Mouse (Mus musculus): ENCODE measurements around the gene Esrra.
"Not testable (repeated sequence)": the region's sequence is repeated elsewhere in the genome, so short reads cannot be mapped to it uniquely, and the experiment has no call there.

Esrra gene

DNA sequence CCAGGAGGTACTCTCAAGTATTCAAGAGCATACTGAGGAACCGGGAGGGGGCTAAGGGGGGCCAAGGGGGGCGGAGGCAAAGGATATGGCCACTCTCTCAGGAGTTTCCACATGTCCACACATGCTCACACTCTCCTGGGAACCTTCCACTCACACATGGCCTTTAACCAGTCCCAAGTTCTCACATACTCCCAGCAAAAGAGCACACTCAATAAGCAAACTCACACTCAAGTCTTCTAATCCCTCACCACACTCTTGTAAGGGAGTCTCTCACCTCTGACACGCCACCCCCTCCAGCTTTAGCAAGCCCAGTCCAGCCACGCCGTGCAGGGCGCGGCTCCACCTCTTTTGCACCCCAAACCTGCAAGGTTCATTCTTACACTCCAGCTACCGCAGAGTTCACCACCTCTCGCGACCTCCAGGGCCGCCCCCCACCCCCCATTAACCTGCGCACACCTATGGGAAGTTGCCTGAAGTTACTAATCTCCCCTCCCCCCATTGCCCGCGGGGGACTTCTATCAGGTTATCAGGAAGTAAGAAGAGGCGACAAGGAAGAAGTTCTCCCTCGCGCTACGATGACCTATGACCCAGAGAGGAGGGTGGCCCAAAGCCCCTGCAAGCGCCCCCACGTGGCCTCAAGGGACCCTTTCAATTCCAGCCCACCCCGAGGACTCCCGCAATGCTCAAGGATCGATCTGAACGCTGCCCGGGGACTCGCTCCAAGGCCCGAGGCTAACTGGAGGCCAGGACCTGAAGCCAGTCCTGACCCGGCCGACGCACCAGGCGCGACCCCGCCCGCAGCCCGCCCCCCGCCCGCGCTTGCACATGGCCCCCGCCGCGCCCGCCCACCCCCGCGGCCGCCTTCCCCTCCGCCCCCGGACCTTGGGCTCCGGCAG is 624 bp downstream of the Esrra start:
- peak in 1 of 2 experiments; percentile 64 for DNase-seq (ENCODE audit: low spot score in 2 of 2)

DNA sequence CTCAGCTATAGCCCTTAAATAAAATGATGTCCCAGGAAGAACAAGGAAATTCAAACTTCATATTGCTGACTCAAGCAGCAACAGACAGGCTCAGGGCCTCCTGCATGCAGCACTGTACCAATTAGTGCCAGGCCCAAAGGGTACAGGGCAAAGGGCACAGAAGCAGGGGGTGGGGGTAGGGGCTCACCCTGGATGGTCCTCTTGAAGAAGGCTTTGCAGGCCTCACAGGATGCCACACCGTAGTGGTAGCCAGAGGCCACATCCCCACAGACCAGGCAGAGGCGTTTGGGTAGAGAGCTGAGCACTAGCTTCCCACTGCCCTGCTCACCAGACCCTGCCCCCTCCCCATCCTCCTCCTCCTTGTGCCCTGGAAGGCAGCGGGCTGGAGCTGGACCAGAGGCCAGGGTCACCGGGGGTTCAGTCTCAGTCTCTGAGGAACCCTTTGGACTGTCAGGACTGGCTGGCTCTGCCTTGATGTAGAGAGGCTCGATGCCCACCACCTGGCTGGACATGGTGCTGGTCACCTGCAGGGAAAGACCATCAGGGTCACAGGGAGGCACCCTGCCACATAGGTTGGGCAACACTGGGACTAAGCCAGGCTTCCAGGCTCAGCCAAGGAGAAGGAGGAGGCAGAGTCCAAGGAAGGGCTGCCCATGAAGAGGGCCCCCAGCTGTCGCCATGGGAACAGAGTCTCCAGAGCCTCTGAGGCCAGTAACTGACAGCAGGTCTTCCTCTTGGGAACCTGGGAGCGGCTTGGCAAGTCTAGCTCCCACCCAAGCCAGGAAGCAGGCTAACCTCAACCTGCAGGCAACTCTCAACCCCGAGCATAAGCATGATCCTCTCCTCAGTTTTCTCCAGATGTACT is 1.5 kb downstream of the Esrra start:
- DNase-seq (ENCODE audit: low spot score in 2 of 2) = no peak

DNA sequence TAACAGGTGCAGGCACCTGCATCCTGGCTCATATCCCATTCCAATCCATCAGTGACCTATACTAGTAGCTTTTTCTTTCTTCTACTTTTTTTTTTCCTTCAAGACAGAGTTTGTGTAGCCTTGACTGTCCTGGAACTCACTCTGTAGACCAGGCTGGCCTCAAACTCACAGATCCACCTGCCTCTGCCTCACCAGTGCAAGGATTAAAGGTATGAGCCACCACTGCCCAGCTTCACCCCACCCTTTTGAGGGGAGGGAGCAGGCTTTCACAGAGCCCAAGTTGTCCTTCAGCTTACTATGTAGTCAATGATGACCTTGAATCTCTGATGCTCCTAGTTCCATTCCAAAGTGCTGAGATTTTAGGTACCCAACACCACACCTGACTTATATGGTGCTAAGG is 2.2 kb downstream of the Esrra start:
- DNase-seq (ENCODE audit: low spot score in 2 of 2) = no peak

DNA sequence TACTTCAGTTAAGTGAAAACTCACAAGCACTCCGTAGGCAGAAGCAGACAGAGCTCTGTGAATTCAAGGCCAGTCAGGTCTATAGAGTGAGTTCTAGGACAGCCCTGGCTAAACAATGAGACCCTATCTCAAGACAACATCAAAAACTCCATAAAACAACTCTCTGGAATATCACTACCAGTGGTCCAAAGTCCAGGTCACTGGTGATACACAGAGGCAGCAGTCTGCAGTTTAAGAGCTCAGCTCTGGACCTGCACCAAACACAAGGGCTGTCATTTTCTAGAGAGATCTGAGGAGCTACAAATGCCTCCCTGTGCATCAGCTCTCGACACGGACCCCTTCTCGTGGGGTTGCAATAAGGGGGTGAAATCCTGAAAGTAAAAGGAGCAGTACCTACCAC is 3.3 kb downstream of the Esrra start:
- no peak for DNase-seq (ENCODE audit: low spot score in 2 of 2)

GRCm38 (mm10) chr19:6916496-6916895 is 5.1 kb downstream of the Esrra start:
- no peak for DNase-seq (ENCODE audit: low spot score in 2 of 2)

- no peak for DNase-seq (ENCODE audit: low spot score in 2 of 2)
These were observed 6.3 kb downstream of the Esrra start for GRCm38 (mm10) chr19:6915276-6915675.

DNA sequence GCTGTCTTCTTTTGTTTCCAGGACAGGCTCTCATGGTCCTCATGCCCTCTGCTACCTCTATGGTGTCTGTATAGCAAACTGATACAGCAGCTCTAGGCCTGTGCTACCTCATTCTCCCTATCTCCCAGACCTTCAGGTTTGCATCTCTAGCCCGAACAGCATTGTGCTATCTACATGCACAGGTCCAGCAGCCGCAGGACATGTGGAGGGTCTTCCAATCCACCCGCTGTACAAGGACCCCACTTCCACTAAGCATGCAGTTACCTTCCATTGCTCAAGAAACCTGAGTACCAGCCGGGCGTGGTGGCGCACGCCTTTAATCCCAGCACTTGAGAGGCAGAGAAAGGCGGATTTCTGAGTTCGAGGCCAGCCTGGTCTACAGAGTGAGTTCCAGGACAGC is 7.1 kb downstream of the Esrra start:
- DNase-seq (ENCODE audit: low spot score in 2 of 2) = no peak

DNA sequence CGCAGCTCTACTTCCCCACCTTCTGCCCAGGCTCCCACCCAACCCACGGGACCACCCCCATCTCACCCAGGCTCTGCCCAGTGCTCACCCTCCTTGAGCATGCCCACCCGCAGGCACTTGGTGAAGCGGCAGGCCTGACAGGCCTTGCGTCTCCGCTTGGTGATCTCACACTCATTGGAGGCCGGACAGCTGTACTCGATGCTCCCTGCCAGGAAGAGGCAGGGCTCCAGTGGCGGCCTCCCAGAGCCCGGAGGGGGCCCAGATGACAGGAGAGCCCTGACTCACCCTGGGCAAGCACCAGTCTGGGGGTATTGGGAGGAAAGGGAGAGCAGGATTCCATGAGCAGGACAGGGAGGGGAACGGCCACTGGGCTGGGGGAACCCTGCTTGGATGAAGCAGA is 7.6 kb downstream of the Esrra start:
- DNase-seq (ENCODE audit: low spot score in 2 of 2) = no peak

DNA sequence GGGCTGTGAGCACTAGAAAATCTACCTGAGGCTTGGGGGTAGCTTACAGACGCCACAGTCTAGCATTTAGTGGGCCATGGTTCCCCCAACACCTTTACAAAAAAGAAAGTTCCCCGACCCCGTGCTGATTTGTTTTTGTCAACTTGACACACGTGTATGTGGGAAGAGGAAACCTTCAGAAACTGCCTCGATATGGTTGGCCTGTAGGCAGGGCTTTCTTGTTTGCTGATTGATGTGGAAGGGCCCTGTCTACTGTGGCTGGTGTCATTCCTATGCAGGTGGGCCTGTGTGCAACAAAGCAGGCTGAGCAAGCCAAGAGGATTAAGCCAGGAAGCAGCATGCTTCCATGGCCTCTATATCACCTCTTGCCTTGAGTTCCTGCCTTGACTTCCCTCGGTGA is 8.6 kb downstream of the Esrra start:
- DNase-seq (ENCODE audit: low spot score in 2 of 2) = no peak

DNA sequence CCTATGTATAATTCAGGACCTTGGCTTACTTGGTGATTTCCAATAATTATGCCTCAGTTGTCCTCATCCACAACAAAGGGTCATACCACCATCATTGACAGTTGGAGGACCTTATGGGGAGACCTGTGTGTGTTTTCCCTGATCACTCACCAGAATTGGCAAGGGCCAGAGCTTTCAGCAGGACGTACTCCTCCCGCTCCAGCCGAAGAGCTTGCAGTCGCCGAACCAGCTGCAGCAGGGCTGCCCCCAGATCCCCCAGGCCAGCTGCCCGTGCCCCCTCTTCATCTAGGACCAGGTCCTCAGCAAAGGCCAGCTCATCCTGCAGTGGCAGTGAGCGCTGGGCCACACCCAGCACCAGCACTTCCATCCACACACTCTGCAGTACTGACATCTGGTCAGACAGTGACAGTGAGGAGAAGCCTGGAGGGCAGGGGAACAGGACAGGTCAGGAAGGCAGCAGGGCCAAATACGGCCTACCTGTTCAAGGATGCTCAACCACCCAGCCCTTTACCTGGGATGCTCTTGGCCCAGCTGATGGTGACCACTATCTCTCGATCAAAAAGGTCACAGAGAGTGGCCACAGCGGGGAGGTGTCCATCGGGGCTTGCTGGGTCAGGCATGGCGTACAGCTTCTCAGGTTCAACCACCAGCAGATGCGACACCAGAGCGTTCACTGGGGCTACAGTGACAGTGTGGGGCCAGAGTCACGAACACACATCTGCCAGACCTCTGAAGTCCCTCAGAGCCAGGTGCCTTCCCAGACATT is 9.2 kb downstream of the Esrra start:
- no peak for DNase-seq (ENCODE audit: low spot score in 2 of 2)

- DNase-seq (ENCODE audit: low spot score in 2 of 2) = no peak
These were observed 10.2 kb downstream of the Esrra start for GRCm38 (mm10) chr19:6911101-6912074.

- not testable (repeated sequence) for DNase-seq (ENCODE audit: low spot score in 2 of 2)
These were observed 11.3 kb downstream of the Esrra start for GRCm38 (mm10) chr19:6910306-6910705.

DNA sequence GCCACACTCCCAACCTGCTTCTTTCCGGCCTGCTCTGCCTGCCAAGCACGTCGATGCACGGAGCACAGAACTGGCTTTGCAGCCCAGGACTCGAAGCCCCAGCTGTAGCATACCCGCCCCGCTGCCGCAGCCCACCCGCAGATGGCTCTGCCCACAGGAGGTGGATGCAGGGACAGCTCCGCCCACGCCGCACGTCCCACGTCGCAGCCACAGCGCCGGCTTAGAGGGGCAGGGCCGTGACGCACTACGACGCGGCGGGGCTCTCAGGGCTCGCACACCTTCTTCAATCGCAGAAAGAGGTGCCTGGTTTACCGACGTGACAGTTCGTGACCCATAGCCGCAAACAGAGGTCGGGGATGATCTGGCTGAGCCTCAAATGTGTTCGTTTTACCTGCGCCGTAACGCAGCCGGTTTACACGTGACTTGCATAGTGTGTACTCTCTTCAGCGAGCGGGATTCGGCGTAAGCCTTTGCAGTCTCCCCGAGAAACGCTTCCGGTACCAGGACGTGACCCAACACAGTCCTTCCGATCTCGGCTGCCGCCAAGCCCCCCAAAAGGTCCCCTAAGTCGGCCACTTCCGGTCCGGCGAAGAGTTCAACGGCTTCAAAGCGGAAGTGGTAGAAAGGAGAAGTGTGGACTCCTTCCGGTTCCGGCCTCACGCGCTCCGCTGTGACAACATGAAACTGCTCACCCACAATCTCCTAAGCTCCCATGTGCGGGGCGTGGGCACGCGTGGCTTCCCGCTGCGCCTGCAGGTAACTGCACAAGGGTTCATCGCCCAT is 11.9 kb downstream of the Esrra start, which contains the start of the genes Trmt112 and Prdx5:
TSS of gene Trmt112 (plus strand) at position 192 of the 783 bp plus-strand sequence.
TSS of gene Prdx5 (minus strand) at position 600 of the 783 bp plus-strand sequence.
- peak; percentile 89 to 93 for DNase-seq (ENCODE audit: low spot score in 2 of 2)

GRCm38 (mm10) chr19:6909021-6909420 is 12.6 kb downstream of the Esrra start:
- no peak for DNase-seq (ENCODE audit: low spot score in 2 of 2)

DNA sequence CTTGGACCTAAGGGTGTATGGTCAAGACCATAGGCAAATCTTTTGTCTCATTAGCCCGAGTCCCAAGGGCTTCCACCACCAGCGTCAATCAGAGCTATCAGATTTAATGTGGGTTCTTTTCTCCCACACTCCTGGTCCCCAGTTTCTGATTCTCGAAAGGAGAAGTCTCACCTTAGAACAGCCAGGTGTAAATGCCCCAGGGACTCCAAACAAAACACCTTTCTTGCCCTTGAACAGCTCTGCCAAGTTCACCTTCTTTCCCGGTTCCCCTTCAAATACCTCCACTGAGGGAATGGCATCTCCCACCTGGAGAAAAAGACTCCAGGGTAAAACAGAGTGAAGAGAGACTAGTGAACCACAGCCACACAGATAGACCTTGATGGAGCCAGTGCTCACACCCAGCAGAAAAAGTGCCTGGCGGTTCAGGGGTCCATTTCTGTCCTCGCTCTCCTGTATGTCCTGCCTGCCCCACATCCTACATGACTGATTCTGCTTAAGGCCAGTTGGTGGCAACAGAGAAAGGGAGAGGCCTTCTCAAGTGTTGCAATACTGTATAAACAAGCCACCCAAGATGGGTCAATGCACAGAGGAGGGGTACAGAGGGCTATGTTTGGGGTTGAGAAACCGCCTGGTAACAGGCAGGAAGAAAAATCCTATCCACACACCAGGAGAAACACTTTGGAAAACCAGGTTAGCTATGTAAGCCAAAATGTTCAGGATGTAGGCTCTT is 13.6 kb downstream of the Esrra start:
- DNase-seq (ENCODE audit: low spot score in 2 of 2) = no peak

GRCm38 (mm10) chr19:6907094-6907493 is 14.5 kb downstream of the Esrra start:
- DNase-seq (ENCODE audit: low spot score in 2 of 2) = no peak

DNA sequence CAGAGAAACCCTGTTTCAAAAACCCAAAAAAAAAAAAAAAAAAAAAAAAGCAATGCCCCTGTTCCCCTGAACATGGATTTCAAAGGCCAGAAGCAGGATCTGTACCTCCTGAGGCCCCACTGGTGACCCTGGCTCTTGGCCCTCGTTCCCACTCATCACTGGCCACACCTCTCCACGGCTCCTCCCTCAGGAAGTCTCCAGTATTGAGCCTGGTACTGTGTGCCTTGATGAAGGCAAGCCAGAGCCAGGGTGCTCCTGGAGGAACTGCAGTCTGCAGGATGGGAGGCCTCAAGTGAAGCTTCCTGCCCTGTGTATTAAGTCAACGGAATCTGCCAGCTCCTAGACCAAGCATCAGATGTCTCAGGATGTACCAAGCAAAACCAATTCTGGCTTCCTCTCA is 15.4 kb downstream of the Esrra start:
- no peak for DNase-seq (ENCODE audit: low spot score in 2 of 2)

GRCm38 (mm10) chr19:6905498-6906159 is 16.0 kb downstream of the Esrra start:
- no peak for DNase-seq (ENCODE audit: low spot score in 2 of 2)

DNA sequence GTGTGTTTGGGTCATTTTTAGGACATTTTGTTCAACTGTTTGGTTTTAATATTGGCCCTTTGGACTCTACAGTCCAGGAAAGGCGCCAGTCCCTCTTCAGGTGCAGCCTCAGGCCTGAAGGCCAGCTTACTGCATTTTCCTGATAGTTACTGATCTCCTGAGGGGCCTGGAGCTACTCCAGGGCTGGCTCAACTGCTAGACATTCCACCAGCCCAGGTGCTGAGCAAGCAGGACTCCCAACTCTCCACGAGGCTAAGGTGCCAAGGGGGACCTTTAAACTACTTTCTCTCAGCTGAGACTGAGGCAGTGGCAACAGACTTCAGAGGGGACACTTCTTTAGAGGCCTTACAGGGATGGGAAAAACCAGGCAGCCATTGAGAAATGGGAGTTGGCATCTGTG is 16.8 kb downstream of the Esrra start:
- no peak for DNase-seq (ENCODE audit: low spot score in 2 of 2)

All from frontal cortex, postnatal 14 days (tissue).